Mouse (Mus musculus) thymus, adult 2 months (tissue): ENCODE measurements around the gene Gpnmb.

Experiments used
- CTCF ChIP-seq: fragments of 200-500 bp; IDR thresholded peaks from 2 replicates; pipeline ENCODE4 v1.5.1; 2012; ENCODE audit warnings: mild to moderate bottlenecking, control low read depth, low read length, moderate library complexity, borderline replicate concordance; ENCODE audit not compliant: control insufficient read depth, poor library complexity, insufficient read depth; ENCODE audit errors: extremely low read depth
- POLR2A ChIP-seq: fragments of 200-500 bp; IDR thresholded peaks from 2 replicates; pipeline ENCODE4 v1.6.1; 2012; ENCODE audit warnings: mild to moderate bottlenecking, low read length, control low read depth, moderate library complexity; ENCODE audit not compliant: control insufficient read depth, poor library complexity, insufficient read depth; ENCODE audit errors: extremely low read depth

- no peak for TF ChIP-seq POLR2A
- no peak for TF ChIP-seq CTCF
These were observed 17.0 kb upstream of the Gpnmb start for GRCm38 (mm10) chr6:49019341-49019740.
